In genomic region chr9:121403157-121403671, GRCm38 (mm10) we compare ENCODE assay signal across 9 mouse cellular contexts.
DNase-seq lines count a peak whose midpoint lies in the region; ATAC-seq lines count a peak whose summit lies in the region.
"Had no signal": no experiment of that assay in that cellular context is flagged by ENCODE, and none has a peak within 500 bp of the region (broad histone marks: within the 10 kb centered on the region; RNA-seq: fewer than 3 reads in every experiment).

No protein-coding gene starts in this region.

- 18% methylated on average over 16 of the region's 16 CpGs for WGBS in kidney, embryonic 16.5 days
- 36% methylated on average over 16 of the region's 16 CpGs for WGBS in heart, embryonic 15.5 days

- peak; percentile 90 for ATAC-seq in kidney, embryonic 16.5 days (ENCODE audit: low FRiP score, low TSS enrichment)
- ATAC-seq in heart, embryonic 15.5 days (replicated peaks; ENCODE audit: insufficient number of reproducible peaks, insufficient read depth, low FRiP score, low read depth) = peak; percentile 71; the same call in 1 of the 2 replicates
- ATAC-seq in monocyte, adult 5-6 weeks (replicated peaks; ENCODE audit: insufficient number of reproducible peaks, low FRiP score, low TSS enrichment, poor library complexity, severe bottlenecking) = no peak

- H3K27ac ChIP-seq in kidney, embryonic 16.5 days (ENCODE audit: low read length) = no peak overlapping the region
- H3K27ac ChIP-seq in heart, embryonic 15.5 days = no peak overlapping the region
- H3K27ac ChIP-seq: liver, embryonic 14.5 days had no signal

- H3K4me3 ChIP-seq in kidney, embryonic 16.5 days (ENCODE audit: low read length) = peak overlapping the region; percentile 25
- 0 out of 2 replicates have a peak overlapping the region, but pooled peaks have one; percentile 4 for H3K4me3 ChIP-seq in heart, embryonic 15.5 days

- no peak for DNase-seq in kidney, adult 18-20 months
- peak; percentile 85 for DNase-seq in embryo, embryonic 10 days (ENCODE audit: low spot score)
- DNase-seq in layer of hippocampus, adult 9-10 months (ENCODE audit: low spot score) = peak; percentile 59
- peak; percentile 87 for DNase-seq in lung, postnatal 10 days
- peak; percentile 90 to 93 for DNase-seq in right cerebral cortex, postnatal 36 days (ENCODE audit: low spot score in 2 of 2)

- no peaks in the 10 kb centered on the region for H3K27me3 ChIP-seq in kidney, embryonic 16.5 days (ENCODE audit: insufficient read depth, low read length)
- H3K27me3 ChIP-seq in heart, embryonic 15.5 days = no peaks in the 10 kb centered on the region

- H3K9me3 ChIP-seq in kidney, embryonic 16.5 days (ENCODE audit: low read length) = no peaks in the 10 kb centered on the region
- no peaks in the 10 kb centered on the region for H3K9me3 ChIP-seq in heart, embryonic 15.5 days (replicated peaks)

- no peak overlapping the region for H3K9ac ChIP-seq in kidney, embryonic 16.5 days (replicated peaks; ENCODE audit: low read length)
- H3K9ac ChIP-seq in heart, embryonic 15.5 days = no peak overlapping the region
- H3K9ac ChIP-seq: liver, embryonic 14.5 days had no signal

- H3K4me1 ChIP-seq in kidney, embryonic 16.5 days (ENCODE audit: insufficient read depth, low read length) = peaks cover 14% of the 10 kb centered on the region
- H3K4me1 ChIP-seq in heart, embryonic 15.5 days (replicated peaks) = peaks cover 21% of the 10 kb centered on the region

- peak overlapping the region; percentile 47 for H3K4me2 ChIP-seq in kidney, embryonic 16.5 days (replicated peaks; ENCODE audit: low read depth, low read length)
- peak overlapping the region; percentile 40; the same call in 1 of the 2 replicates for H3K4me2 ChIP-seq in heart, embryonic 15.5 days

- no peaks in the 10 kb centered on the region for H3K36me3 ChIP-seq in kidney, embryonic 16.5 days (ENCODE audit: insufficient read depth, low read length)
- no peaks in the 10 kb centered on the region for H3K36me3 ChIP-seq in heart, embryonic 15.5 days
